Mouse (Mus musculus) left cerebral cortex, postnatal 14 days (tissue): ENCODE data around the gene Syn3. TPM values are rescaled to one million over a fixed set of nuclear protein-coding genes. Genes with fewer than 3 reads are reported as not detected.
"Not testable (repeated sequence)": the region's sequence is repeated elsewhere in the genome, so short reads cannot be mapped to it uniquely, and the experiment has no call there.

Source experiments
- DNase-seq, 2 experiments: peaks; one replicate each; pipeline ENCODE4 v3.0.0; 2021 to 2022; ENCODE audit warnings: low spot score in 2 of 2, mixed read lengths in 1 of 2
- intact Hi-C: fragments of 180-260 bp; cut with DNase I; formaldehyde crosslinking; loops from one replicate; pipeline ENCODE4 v1.15.1; 2025
- total RNA-seq, 2 experiments: library from RNA; stranded (reverse); gene quantifications; 2 replicates each; pipeline ENCODE4 v1.2.3; 2021

The Syn3 gene
- total RNA-seq, 2 experiments from 2014 or later: 29.9 to 32.0 TPM

GRCm38 (mm10) chr10:86057286-86057685 is 441.4 kb downstream of the Syn3 start:
- intact Hi-C loops: no loop called here
- no peak for DNase-seq

- intact Hi-C loops: no loop called here
- DNase-seq: no peak
These were observed 442.3 kb downstream of the Syn3 start for GRCm38 (mm10) chr10:86056297-86056903.

GRCm38 (mm10) chr10:86052818-86053522 is 445.7 kb downstream of the Syn3 start:
- intact Hi-C loops: no loop called here
- no peak for DNase-seq

- no peak for DNase-seq
- intact Hi-C loops: no loop called here
These were observed 448.2 kb downstream of the Syn3 start for GRCm38 (mm10) chr10:86050522-86050921.

- DNase-seq: no peak
- intact Hi-C loops: no loop called here
These were observed 450.9 kb downstream of the Syn3 start for GRCm38 (mm10) chr10:86047786-86048185.

GRCm38 (mm10) chr10:86046371-86046770 is 452.3 kb downstream of the Syn3 start:
- DNase-seq: no peak
- intact Hi-C loops: no loop called here

- intact Hi-C loops: no loop called here
- no peak for DNase-seq
These were observed 454.6 kb downstream of the Syn3 start for GRCm38 (mm10) chr10:86044066-86044465.

- intact Hi-C loops: no loop called here
- DNase-seq: no peak
These were observed 455.0 kb downstream of the Syn3 start for GRCm38 (mm10) chr10:86043651-86044050.

GRCm38 (mm10) chr10:86034007-86034728 is 464.5 kb downstream of the Syn3 start:
- no peak for DNase-seq
- intact Hi-C loops: no loop called here

GRCm38 (mm10) chr10:86032517-86032916 is 466.2 kb downstream of the Syn3 start:
- intact Hi-C loops: no loop called here
- peak in 1 of 2 experiments; percentile 24 for DNase-seq

- no peak for DNase-seq
- intact Hi-C loops: no loop called here
These were observed 468.0 kb downstream of the Syn3 start for GRCm38 (mm10) chr10:86030743-86031142.

GRCm38 (mm10) chr10:86026807-86027206 is 471.9 kb downstream of the Syn3 start:
- DNase-seq, intact Hi-C loops: not testable (repeated sequence)

GRCm38 (mm10) chr10:86026354-86026753 is 472.3 kb downstream of the Syn3 start:
- no peak for DNase-seq
- intact Hi-C loops: no loop called here

- intact Hi-C loops: no loop called here
- no peak for DNase-seq
These were observed 472.8 kb downstream of the Syn3 start for GRCm38 (mm10) chr10:86025906-86026305.

GRCm38 (mm10) chr10:86023149-86023548 is 475.5 kb downstream of the Syn3 start:
- intact Hi-C loops: loop anchor here (5.0 kb wide), 2 partner anchors 56 to 444 kb away; no protein-coding TSS in a partner anchor
- DNase-seq: no peak

- no peak for DNase-seq
- intact Hi-C loops: loop anchor here (5.0 kb wide), 2 partner anchors 55 to 445 kb away; no protein-coding TSS in a partner anchor
These were observed 476.3 kb downstream of the Syn3 start for GRCm38 (mm10) chr10:86022474-86022816.

GRCm38 (mm10) chr10:86021749-86022473 is 476.8 kb downstream of the Syn3 start, which contains the start of gene Fbxo7:
Gene Fbxo7 (plus strand): TSS chr10:86021972.
- peak; percentile 85 to 90 for DNase-seq
- intact Hi-C loops: loop anchor here (5.0 kb wide), 2 partner anchors 55 to 445 kb away; no protein-coding TSS in a partner anchor

- no peak for DNase-seq
- intact Hi-C loops: loop anchor here (5.0 kb wide), 2 partner anchors 54 to 446 kb away; no protein-coding TSS in a partner anchor
These were observed 477.3 kb downstream of the Syn3 start for GRCm38 (mm10) chr10:86021408-86021748.

GRCm38 (mm10) chr10:86018813-86019212 is 479.9 kb downstream of the Syn3 start:
- intact Hi-C loops: no loop called here
- DNase-seq: no peak

GRCm38 (mm10) chr10:86017781-86018180 is 480.9 kb downstream of the Syn3 start:
- intact Hi-C loops: no loop called here

More at GRCm38 (mm10) chr10:86017781-86018180, 480.9 kb downstream of the Syn3 start:
- no peak for DNase-seq
